Mouse (Mus musculus): ENCODE results near the gene Cmas. TPM values are rescaled to one million over a fixed set of nuclear protein-coding genes. Genes with fewer than 3 reads are reported as not detected.

Cmas gene
- total RNA-seq, 2 experiments from 2014 or later: 100 to 102 TPM

DNA sequence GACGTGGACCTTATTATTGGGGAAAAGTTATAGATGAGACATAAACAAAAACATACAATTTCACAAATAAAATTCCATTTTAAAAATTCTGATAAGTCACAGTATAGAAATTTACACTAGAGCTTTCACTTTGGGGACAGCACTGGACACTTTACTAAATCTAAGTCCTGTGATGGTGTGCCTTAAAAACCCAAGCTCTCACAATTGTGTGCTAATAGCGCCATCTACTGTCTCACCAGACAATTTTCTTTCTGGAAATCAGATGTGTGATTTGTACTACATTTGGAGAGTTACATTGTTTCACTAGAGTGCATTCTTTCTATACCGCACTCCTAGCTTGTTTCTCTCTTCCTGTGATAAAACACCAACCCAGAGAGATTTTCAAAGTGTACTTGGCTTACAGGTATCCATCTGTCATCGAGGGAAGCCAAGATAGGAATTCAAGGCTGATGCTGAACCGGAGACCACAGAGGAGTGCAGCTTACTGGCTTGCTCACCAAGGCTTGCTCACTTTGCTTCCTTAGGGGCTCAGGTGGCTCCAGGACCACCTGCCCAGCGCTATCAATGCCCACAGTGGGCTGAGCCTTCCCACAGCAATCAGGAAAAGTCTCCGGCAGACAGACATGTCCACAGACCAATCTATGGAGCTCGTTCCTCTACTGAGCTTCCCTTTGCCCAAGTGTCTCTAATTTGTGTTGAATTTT is 21.0 kb upstream of the Cmas start:
- Histone ChIP-seq H3K27ac (no peak overlapping the region), H3K4me3 (no peak overlapping the region)
- peak; percentile 94 for TF ChIP-seq CTCF (conservative IDR thresholded peaks at IDR 0.05)
- peak; percentile 53 to 57 for DNase-seq (ENCODE audit: low spot score in 2 of 2)

GRCm38 (mm10) chr6:142738225-142738624 is 18.3 kb upstream of the Cmas start:
- DNase-seq (ENCODE audit: low spot score in 2 of 2): no peak
- H3K27ac ChIP-seq: no peak overlapping the region
- no peak for TF ChIP-seq CTCF (conservative IDR thresholded peaks at IDR 0.05)
- H3K4me3 ChIP-seq: no peak overlapping the region

GRCm38 (mm10) chr6:142738637-142739036 is 17.8 kb upstream of the Cmas start:
- no peak overlapping the region for H3K4me3 ChIP-seq
- TF ChIP-seq CTCF (conservative IDR thresholded peaks at IDR 0.05): no peak
- no peak overlapping the region for H3K27ac ChIP-seq
- DNase-seq (ENCODE audit: low spot score in 2 of 2): no peak

DNA sequence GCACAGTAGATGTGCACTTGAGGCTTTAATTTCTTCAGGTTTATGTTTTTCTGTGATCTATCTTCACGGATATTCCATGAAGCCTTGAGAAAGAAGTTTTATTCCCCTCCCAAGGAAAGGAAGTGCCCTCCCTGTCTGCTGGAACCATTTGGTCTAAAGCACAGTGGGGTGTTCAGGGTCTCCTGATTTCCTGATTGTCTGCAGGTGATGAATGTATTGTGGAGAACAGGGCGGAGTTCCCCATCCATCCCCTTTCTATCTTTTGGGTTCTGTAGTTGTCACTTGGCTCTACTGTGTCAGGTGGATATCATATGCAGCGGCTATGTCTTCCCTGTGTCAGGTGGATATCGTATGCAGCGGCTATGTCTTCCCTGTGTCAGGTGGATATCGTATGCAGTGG is 14.7 kb upstream of the Cmas start:
- Histone ChIP-seq H3K4me3 (no peak overlapping the region), H3K27ac (no peak overlapping the region)
- no peak for DNase-seq (ENCODE audit: low spot score in 2 of 2)
- TF ChIP-seq CTCF (conservative IDR thresholded peaks at IDR 0.05): no peak

DNA sequence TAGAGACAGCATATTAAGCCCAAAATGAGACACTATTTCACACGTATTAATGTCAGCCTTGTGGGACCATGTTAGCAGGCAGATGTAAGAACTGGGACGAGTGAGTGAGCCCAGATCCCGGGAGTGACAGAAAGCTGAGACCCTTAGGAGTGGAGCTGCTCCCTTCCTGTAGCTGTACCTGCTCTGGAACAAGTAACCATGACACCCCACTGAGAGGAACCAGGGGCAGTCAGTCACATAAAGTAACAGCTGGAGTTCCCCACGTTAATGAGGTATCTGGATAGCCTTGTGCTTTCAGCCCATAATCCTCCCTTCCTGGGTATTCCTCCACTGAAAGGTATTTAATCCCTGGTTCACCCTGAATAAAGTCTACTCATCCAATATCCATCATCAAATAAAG is 13.3 kb upstream of the Cmas start:
- no peak for DNase-seq (ENCODE audit: low spot score in 2 of 2)
- no peak for TF ChIP-seq CTCF (conservative IDR thresholded peaks at IDR 0.05)
- no peak overlapping the region for H3K27ac ChIP-seq

DNA sequence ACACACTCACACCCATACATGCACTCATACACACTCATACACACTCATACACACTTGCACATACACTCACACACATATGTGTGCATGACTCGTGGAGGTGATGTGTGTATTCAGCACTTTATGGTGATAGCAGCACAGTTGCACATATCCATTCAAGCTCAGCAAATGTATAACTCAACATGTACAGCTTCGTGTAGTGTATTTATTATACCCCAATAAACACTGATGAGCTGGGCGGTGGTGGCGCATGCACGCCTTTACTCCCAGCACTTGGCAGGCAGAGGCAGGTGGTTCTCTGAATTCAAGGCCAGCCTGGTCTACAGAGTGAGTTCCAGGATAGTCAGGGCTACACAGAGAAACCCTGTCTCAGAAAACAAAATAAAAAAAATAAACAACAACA is 11.0 kb upstream of the Cmas start:
- H3K4me3 ChIP-seq: no peak overlapping the region
- no peak for DNase-seq (ENCODE audit: low spot score in 2 of 2)
- no peak for TF ChIP-seq CTCF (conservative IDR thresholded peaks at IDR 0.05)
- H3K27ac ChIP-seq: no peak overlapping the region

More for the DNA sequence above, 13.3 kb upstream of the Cmas start:
- H3K4me3 ChIP-seq: no peak overlapping the region

DNA sequence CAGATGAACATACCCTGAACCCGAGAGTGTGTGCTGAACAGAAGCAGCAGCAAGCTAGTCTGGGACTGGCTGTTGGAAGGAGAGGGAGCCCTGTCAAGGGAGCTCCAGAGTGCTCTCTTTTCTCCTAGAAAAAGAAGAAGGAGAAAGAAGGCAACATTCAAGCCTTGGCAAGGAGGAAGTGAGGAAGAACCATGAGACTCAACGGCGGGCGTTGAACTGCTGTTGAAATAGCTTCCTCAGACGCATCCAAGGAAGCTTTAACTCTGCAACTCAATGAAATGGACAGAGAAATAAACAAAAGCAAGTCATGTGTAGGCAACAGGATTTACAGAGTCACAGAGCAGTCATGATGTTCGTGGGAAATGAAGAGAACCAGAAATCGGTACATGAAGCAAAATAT is 9.7 kb upstream of the Cmas start:
- TF ChIP-seq CTCF (conservative IDR thresholded peaks at IDR 0.05): no peak
- Histone ChIP-seq H3K27ac (no peak overlapping the region; the same call in 1 of the 2 replicates), H3K4me3 (no peak overlapping the region)
- no peak for DNase-seq (ENCODE audit: low spot score in 2 of 2)

- H3K27ac ChIP-seq: no peak overlapping the region; the same call in 1 of the 2 replicates
- no peak for DNase-seq (ENCODE audit: low spot score in 2 of 2)
- no peak for TF ChIP-seq CTCF (conservative IDR thresholded peaks at IDR 0.05)
- no peak overlapping the region for H3K4me3 ChIP-seq
These were observed 9.3 kb upstream of the Cmas start for GRCm38 (mm10) chr6:142747165-142747564.

- H3K27ac ChIP-seq: peak overlapping the region; percentile 44
- H3K4me3 ChIP-seq: no peak overlapping the region
- no peak for TF ChIP-seq CTCF (conservative IDR thresholded peaks at IDR 0.05)
- no peak for DNase-seq (ENCODE audit: low spot score in 2 of 2)
These were observed 8.3 kb upstream of the Cmas start for GRCm38 (mm10) chr6:142748057-142748708.

DNA sequence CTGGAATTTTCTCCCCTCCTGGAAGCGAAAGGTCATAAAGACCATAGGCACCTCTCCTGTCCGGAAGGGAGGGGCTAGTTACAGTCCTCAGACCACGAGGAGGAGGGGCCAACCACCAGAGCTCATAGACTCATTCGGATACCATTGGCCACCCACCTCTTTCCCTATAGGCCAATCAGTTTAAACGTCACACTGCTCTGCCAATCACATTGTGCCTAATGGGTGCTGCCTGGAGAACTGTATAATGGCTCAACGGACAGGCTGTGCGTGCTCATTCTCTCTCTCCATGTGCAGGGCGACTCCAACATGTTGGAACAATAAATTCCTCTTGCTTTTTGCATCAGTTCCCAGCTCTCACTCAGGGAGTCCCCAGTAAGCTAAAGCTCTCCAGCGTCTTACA is 5.1 kb upstream of the Cmas start:
- no peak for DNase-seq (ENCODE audit: low spot score in 2 of 2)
- Histone ChIP-seq H3K4me3 (no peak overlapping the region), H3K27ac (no peak overlapping the region)
- no peak for TF ChIP-seq CTCF (conservative IDR thresholded peaks at IDR 0.05)

GRCm38 (mm10) chr6:142752331-142753246 is 3.9 kb upstream of the Cmas start:
- no peak for DNase-seq (ENCODE audit: low spot score in 2 of 2)
- Histone ChIP-seq H3K4me3 (no peak overlapping the region), H3K27ac (no peak overlapping the region)
- no peak for TF ChIP-seq CTCF (conservative IDR thresholded peaks at IDR 0.05)

- no peak for TF ChIP-seq CTCF (conservative IDR thresholded peaks at IDR 0.05)
- Histone ChIP-seq H3K4me3 (peak overlapping the region; percentile 91), H3K27ac (peak overlapping the region; percentile 89)
- DNase-seq (ENCODE audit: low spot score in 2 of 2): no peak
These were observed 964 bp downstream of the Cmas start for GRCm38 (mm10) chr6:142757334-142757965.

GRCm38 (mm10) chr6:142757976-142758375 is 1.5 kb downstream of the Cmas start:
- TF ChIP-seq CTCF (conservative IDR thresholded peaks at IDR 0.05): no peak
- Histone ChIP-seq H3K27ac (peak overlapping the region; percentile 89), H3K4me3 (peak overlapping the region; percentile 91)
- no peak for DNase-seq (ENCODE audit: low spot score in 2 of 2)
